Mouse (Mus musculus) liver, embryonic 14.5 days (tissue): ENCODE data around the gene Shank2.

Experiments used
- CTCF ChIP-seq: IDR thresholded peaks from 2 replicates; pipeline ENCODE4 v1.5.1; 2016; ENCODE audit warnings: antibody characterized with exemption, low read depth, control low read depth
- EP300 ChIP-seq: IDR thresholded peaks from 2 replicates; pipeline ENCODE4 v1.6.1; 2016; ENCODE audit warnings: antibody characterized with exemption, low read depth

DNA sequence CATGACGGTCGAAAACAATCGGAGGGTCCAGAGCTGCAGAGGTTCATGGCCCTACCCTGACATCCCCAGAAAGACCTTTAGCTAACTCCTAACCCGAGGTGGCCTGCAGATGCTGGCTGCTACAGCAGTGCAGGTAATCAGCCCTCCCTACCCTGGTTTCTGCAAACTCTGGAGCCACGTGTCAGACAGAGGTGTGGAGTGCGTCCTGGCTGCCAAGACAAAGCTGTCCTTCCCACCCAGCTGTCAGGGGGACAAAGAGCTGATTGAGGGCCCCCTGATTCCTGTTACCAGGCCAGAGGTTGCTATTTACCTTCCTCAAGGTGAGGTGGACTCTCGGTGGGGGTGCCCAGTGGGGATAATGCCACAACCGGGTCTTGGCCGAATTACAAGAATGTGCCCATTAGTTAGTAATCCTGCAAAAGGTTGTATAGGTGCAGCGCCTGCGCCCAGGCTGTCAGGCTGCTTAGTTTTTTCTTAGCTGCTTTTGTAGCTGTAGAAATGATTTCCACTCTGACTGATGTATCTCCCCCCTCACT is 43.6 kb upstream of the Shank2 start:
- TF ChIP-seq CTCF, result no peak
- no peak for TF ChIP-seq EP300
